Mouse (Mus musculus) stomach, postnatal 0 days (tissue): ENCODE data around the gene Ltbp1. TPM values are rescaled to one million over a fixed set of nuclear protein-coding genes. Genes with fewer than 3 reads are reported as not detected.

Source experiments
- ATAC-seq: fragments of 200-750 bp; cut with Nextera tagmentation; 2 replicates; pipeline ENCODE4 v1.8.0; 2017; ENCODE audit not compliant: low FRiP score, low TSS enrichment
- DNase-seq: peaks from one replicate; pipeline ENCODE4 v3.0.0-alpha.2; 2016; ENCODE audit warnings: low spot score
- H3K27ac ChIP-seq: fragments of 300-500 bp; sonication (generic); replicated peaks from 2 replicates; pipeline ENCODE4 v1.5.1; 2014; ENCODE audit warnings: mild to moderate bottlenecking, control low read depth
- H3K27me3 ChIP-seq: fragments of 300-500 bp; sonication (generic); 2 replicates; pipeline ENCODE4 v1.6.1; 2014; ENCODE audit warnings: low read length; ENCODE audit not compliant: control insufficient read depth, insufficient read depth
- H3K36me3 ChIP-seq: fragments of 300-500 bp; sonication (generic); 2 replicates; pipeline ENCODE4 v1.6.1; 2014; ENCODE audit warnings: low read length, mixed read lengths; ENCODE audit not compliant: control insufficient read depth, insufficient read depth
- H3K4me1 ChIP-seq: fragments of 300-500 bp; sonication (generic); replicated peaks from 2 replicates; pipeline ENCODE4 v1.6.1; 2014; ENCODE audit warnings: antibody characterized with exemption; ENCODE audit not compliant: control insufficient read depth, insufficient read depth
- H3K4me2 ChIP-seq: fragments of 300-500 bp; sonication (generic); replicated peaks from 2 replicates; pipeline ENCODE4 v1.6.1; 2014; ENCODE audit warnings: low read depth, mild to moderate bottlenecking, control low read depth, moderate library complexity
- H3K4me3 ChIP-seq: fragments of 300-500 bp; sonication (generic); 2 replicates; pipeline ENCODE4 v1.5.1; 2014; ENCODE audit warnings: low read depth, low read length, control low read depth
- H3K9ac ChIP-seq: fragments of 300-500 bp; sonication (generic); 2 replicates; pipeline ENCODE4 v1.6.1; 2014; ENCODE audit warnings: mild to moderate bottlenecking, low read length, control low read depth, mixed read lengths
- H3K9me3 ChIP-seq: fragments of 300-500 bp; sonication (generic); 2 replicates; pipeline ENCODE4 v1.6.1; 2016; ENCODE audit warnings: low read length; ENCODE audit not compliant: control insufficient read depth
- CTCF ChIP-seq: IDR thresholded peaks from 2 replicates; pipeline ENCODE4 v1.5.1; 2016; ENCODE audit warnings: antibody characterized with exemption, low read depth, mild to moderate bottlenecking, moderate library complexity
- EP300 ChIP-seq: optimal IDR thresholded peaks from 2 replicates; pipeline ENCODE3; 2016; ENCODE audit warnings: antibody characterized with exemption
- WGBS: fragments of 180-500 bp; shearing (Covaris S2); extraction: QIAGEN DNeasy Blood & Tissue Kit; methylation state at CpG from one replicate; pipeline ENCODE4 v1.1.7; 2014; 5-methylcytosine and 5-hydroxymethylcytosine counted together
- polyA plus RNA-seq: library from polyadenylated mRNA; unstranded; fragments of >200 nt; fragmentation: Nextera tagmentation; extraction: Ambion mirVana; gene quantifications from 2 replicates; pipeline ENCODE4 v1.2.1, GENCODE M21; 2015

Gene Ltbp1
- polyA plus RNA-seq, 1 experiment from 2014 or later = 16.2 TPM

DNA sequence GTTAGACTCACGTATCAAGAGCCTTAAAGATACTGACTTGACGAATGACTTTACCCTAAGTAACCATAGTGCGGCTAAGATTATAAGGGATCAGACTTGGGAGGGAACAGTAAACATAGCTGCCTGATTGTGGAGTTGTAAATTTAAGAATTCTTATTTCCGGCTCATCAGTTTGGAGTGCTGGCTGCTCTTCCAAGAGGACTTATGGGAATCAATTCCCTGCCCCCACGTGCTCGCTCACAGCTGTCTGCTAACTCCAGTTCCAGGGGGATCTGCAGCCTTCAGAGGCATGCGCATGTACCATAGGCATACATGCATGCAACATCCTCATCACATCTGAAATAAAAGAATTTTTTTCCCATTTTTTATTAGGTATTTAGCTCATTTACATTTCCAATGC, 61.0 kb downstream of the Ltbp1 start:
- Histone ChIP-seq H3K4me3 (no peak overlapping the region), H3K9me3 (no peaks in the 10 kb centered on the region), H3K4me2 (no peak overlapping the region), H3K27me3 (no peaks in the 10 kb centered on the region), H3K9ac (no peak overlapping the region), H3K27ac (no peak overlapping the region), H3K36me3 (no peaks in the 10 kb centered on the region), H3K4me1 (no peaks in the 10 kb centered on the region)
- 53% methylated on average over 7 of the region's 7 CpGs for WGBS
- no peak for DNase-seq
- TF ChIP-seq CTCF (no peak), EP300 (no peak)
- ATAC-seq = no peak; the same call in 1 of the 2 replicates

GRCm38 (mm10) chr17:75067314-75067713, 61.9 kb downstream of the Ltbp1 start:
- ATAC-seq (no peak), DNase-seq (no peak)
- Histone ChIP-seq H3K9me3 (no peaks in the 10 kb centered on the region), H3K9ac (no peak overlapping the region), H3K4me1 (no peaks in the 10 kb centered on the region), H3K36me3 (no peaks in the 10 kb centered on the region), H3K4me3 (no peak overlapping the region), H3K27me3 (no peaks in the 10 kb centered on the region), H3K27ac (no peak overlapping the region), H3K4me2 (no peak overlapping the region)
- TF ChIP-seq EP300 (no peak), CTCF (no peak)
- WGBS = 55% methylated on average over 8 of the region's 8 CpGs

- H3K4me3 ChIP-seq = no peak overlapping the region
- H3K9ac ChIP-seq = no peak overlapping the region
- no peaks in the 10 kb centered on the region for H3K9me3 ChIP-seq
- no peaks in the 10 kb centered on the region for H3K36me3 ChIP-seq
- TF ChIP-seq EP300 (no peak), CTCF (no peak)
- no peaks in the 10 kb centered on the region for H3K4me1 ChIP-seq
- WGBS = 72% methylated on average over 5 of the region's 5 CpGs
- H3K27me3 ChIP-seq = no peaks in the 10 kb centered on the region
- no peak overlapping the region for H3K27ac ChIP-seq
- ATAC-seq (no peak), DNase-seq (no peak)
- H3K4me2 ChIP-seq = no peak overlapping the region
Measured at GRCm38 (mm10) chr17:75069232-75069631, 63.9 kb downstream of the Ltbp1 start.

DNA sequence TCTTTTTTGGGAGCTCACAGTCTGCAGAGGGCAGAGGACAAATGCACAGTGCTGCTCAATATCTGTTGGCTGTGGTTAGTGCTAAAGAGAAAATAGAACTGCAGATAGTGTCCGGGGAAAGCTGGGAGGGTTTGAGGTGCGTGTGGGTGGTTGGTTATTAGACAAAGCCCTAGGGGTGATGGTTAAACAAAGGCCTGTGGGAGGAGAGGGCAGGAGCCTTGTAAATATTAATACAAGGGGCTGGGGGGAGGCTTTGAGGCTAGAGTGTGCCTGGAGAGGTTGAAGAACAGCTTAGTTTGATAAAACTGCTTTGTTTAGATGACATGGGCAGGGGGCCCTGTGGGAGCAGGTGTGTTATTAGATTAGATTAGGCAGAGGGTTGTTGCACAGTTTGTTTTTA, 65.8 kb downstream of the Ltbp1 start:
- no peaks in the 10 kb centered on the region for H3K4me1 ChIP-seq
- H3K9me3 ChIP-seq = no peaks in the 10 kb centered on the region
- H3K27me3 ChIP-seq = no peaks in the 10 kb centered on the region
- H3K36me3 ChIP-seq = no peaks in the 10 kb centered on the region
- H3K4me3 ChIP-seq = no peak overlapping the region
- ATAC-seq (no peak), DNase-seq (no peak)
- H3K9ac ChIP-seq = no peak overlapping the region
- 25% methylated on average over 2 of the region's 2 CpGs for WGBS
- TF ChIP-seq EP300 = no peak
- no peak overlapping the region for H3K27ac ChIP-seq
- no peak overlapping the region for H3K4me2 ChIP-seq

DNA sequence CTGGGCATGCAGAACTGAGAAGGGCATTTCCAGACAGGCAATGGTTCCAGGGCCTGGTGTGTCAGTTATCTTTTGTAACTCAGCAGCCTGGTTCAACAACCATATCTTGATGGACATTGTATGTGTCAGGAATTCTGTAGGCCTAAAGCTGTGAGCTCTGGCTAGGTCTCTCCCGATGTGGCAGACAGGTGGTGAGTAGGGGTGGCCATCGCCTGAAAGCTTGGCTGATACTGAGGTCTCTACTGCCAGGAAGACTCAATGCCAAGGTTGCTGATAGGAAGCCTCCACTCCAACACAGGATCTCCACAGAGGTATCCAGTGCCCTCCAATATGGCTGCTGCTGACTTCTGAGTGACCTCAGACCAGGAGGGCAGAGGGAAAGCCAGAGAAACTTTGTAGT, 66.4 kb downstream of the Ltbp1 start:
- 74% methylated on average over 2 of the region's 2 CpGs for WGBS
- no peak overlapping the region for H3K27ac ChIP-seq

DNA sequence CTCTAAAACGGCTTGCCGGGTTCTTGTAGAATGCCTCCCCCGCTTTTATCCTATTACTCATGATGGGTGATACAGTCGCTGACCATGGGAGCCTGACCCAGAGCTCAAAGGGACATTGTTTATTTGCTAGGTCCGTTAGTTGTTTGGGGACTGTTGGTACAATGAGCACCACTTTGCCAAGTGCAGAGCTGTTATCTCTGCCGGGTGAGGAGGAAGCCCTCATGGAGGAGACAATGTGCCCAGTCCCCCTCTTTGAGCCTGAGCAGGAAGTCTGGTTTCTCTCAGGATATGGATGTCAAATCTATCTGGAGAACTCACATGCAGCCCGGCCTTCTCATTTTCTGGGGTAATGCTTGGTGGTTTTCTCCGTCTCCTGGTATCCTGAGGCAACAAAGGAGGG, 68.5 kb downstream of the Ltbp1 start:
- no peaks in the 10 kb centered on the region for H3K27me3 ChIP-seq
- H3K4me2 ChIP-seq = no peak overlapping the region
- no peaks in the 10 kb centered on the region for H3K4me1 ChIP-seq
- TF ChIP-seq EP300 = no peak
- no peak for TF ChIP-seq CTCF
- H3K36me3 ChIP-seq = no peaks in the 10 kb centered on the region
- H3K27ac ChIP-seq = no peak overlapping the region
- 26% methylated on average over 8 of the region's 8 CpGs for WGBS
- ATAC-seq (peak; percentile 18; the same call in 1 of the 2 replicates), DNase-seq (no peak)
- no peak overlapping the region for H3K9ac ChIP-seq
- no peaks in the 10 kb centered on the region for H3K9me3 ChIP-seq
- H3K4me3 ChIP-seq = no peak overlapping the region

More for the DNA sequence above, 66.4 kb downstream of the Ltbp1 start:
- Histone ChIP-seq H3K9ac (no peak overlapping the region), H3K4me1 (no peaks in the 10 kb centered on the region), H3K27me3 (no peaks in the 10 kb centered on the region), H3K4me2 (no peak overlapping the region), H3K9me3 (no peaks in the 10 kb centered on the region), H3K4me3 (no peak overlapping the region), H3K36me3 (no peaks in the 10 kb centered on the region)
- TF ChIP-seq CTCF = no peak
- TF ChIP-seq EP300 = no peak
- ATAC-seq = 0 out of 2 replicates have a peak, but pooled peaks have one; percentile 4
- no peak for DNase-seq
